Mouse (Mus musculus): ENCODE measurements at regions not wholly inside any gene's neighbourhood (a gene's known extent, or its start where the extent isn't known, plus 50 kb on each side); places are given as distances from the start of the nearest gene placed in this dataset.

DNA sequence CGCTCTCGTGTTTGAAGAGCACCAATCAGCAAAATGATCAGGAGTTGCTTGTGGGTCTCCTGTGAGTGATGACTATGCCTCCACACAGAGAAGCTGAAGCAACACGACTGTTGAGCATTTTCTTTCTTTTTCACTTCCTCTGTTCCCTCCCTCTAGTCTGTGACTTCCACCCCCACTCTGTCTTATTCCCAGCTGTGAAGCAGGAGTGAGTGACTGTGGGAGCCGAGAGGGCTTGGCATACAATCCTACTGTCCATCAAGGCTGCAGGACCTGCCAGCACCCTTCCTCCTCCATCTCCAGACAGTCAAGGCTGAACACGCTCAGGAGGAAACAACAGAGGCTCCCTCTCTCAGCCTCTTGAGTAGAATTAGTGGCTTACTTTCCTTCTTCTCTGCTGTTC is 401.3 kb downstream of the Plcl1 start:
- ATAC-seq (replicated peaks; ENCODE audit: poor library complexity), result peak; percentile 65

GRCm38 (mm10) chr1:55808724-55809519 is 403.2 kb downstream of the Plcl1 start:
- peak; percentile 79 for ATAC-seq (replicated peaks; ENCODE audit: poor library complexity)

DNA sequence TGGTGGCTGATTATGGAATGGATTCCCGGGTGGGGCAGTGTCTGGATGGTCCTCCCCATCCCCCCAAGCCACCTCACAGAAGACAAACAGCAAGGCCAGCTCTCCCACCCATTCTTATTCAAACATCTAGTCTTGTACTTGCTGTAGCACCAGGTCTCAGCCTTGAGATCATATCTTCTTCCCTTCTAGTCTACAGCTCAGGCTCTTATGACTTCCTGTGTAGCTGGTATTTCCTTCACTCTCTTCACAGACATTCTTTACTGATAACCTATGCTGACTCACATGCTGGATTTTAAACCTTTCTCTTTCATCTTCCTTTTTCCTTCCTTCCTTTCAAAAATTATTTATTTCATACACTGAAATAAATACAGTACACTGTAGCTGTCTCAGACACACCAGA is 406.8 kb downstream of the Plcl1 start:
- no peak for ATAC-seq (replicated peaks; ENCODE audit: poor library complexity)

DNA sequence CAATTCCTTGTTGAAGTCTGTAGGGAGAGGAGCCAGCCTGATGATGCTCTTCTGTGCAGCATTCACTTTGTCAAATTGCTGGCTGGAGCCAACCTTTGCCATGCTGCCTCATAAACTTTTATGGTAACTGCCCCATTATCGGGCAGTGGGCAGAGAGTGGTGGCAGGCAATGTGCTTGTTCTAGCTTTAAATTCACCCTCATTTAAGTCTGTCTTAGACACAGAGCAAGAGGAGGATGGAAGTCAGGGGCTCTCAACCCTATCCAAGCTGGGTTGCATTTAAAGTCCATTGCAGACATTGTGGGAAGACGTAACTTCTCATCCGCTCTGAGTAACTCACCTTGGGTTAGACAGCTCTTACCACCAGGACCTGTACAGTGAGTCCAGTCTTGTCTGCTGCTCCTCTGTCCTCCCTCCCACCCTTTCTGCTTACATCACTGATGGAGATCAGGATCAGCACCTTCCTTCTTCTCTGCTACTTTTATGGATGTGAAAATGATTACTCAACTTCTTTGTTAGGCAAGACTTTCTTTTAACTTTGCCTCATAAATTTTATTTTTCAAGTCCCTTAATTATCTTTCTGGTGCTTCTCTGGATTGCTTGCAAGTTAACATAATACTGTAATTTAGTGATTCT is 415.3 kb downstream of the Plcl1 start:
- ATAC-seq (replicated peaks; ENCODE audit: poor library complexity), result peak; percentile 89

- peak; percentile 54 for ATAC-seq (replicated peaks; ENCODE audit: poor library complexity)
These were observed 416.9 kb downstream of the Plcl1 start for GRCm38 (mm10) chr1:55822599-55822998.

- 0 out of 2 replicates have a peak, but pooled peaks have one; percentile 50 for ATAC-seq (replicated peaks; ENCODE audit: poor library complexity)
These were observed 421.5 kb downstream of the Plcl1 start for GRCm38 (mm10) chr1:55827191-55827590.

- ATAC-seq (replicated peaks; ENCODE audit: poor library complexity), result 0 out of 2 replicates have a peak, but pooled peaks have one; percentile 34
These were observed 429.6 kb downstream of the Plcl1 start for GRCm38 (mm10) chr1:55835281-55835680.

DNA sequence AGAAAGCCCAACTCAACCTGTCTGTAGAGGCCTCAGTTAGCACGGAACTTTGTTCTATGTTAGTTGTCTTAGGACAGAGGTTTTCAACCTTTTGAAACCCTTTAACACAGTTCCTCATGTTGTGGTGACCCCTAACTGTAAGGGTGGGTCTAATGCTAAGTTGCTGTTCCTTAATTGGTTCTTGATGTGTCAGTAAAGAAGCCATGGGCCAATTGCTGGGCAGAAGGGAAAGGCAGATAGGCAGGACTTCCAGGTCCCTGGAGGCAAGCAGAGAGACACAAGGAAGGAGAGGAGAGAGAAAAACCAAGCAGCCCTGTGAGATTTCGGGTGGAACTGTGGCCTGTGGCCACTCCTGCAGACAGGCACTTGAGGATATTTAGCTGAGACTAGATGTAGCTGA is 431.0 kb downstream of the Plcl1 start:
- ATAC-seq (replicated peaks; ENCODE audit: poor library complexity), result peak; percentile 69

- peak; percentile 67 for ATAC-seq (replicated peaks; ENCODE audit: poor library complexity)
These were observed 431.6 kb downstream of the Plcl1 start for GRCm38 (mm10) chr1:55837366-55837765.

DNA sequence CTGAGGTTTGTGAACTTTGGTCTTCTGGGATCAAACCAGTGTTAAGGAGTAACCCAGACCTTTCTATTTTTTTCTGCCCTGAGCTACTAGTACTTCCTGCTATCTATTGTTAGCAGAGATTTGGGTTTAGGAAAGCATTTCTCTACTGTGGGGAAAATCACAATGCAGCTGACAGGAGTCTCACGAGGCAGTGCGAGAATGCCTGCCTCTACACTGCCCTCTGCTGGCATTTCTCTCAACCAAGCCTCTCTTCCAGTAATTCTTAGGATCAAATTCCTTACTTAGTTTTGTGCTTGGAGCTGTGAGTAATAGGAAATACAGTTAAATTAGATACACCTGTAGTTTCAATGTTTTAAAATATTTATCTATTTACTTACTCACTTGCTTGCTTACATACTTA is 432.4 kb downstream of the Plcl1 start:
- peak; percentile 72 for ATAC-seq (replicated peaks; ENCODE audit: poor library complexity)

GRCm38 (mm10) chr1:55848806-55849205 is 443.1 kb downstream of the Plcl1 start:
- ATAC-seq (replicated peaks; ENCODE audit: poor library complexity), result no peak

DNA sequence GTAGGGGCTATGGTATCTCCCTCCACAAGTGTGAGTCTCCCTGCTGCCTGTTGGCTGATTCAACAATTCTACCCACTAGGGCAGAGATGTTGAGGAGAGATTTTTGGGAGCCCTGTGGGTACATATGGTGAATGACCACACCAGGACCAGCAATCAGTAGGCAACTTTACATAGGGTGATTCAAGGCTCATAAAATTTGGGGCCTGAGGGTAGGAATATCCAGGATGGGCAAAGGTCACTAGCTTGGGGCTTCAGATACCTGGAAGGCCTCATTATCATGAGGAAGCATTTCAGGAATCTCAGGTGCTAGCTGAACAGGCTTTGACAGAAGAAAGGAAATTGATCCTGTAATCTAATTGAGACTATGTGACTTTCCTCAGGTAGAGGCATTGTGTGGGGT is 446.6 kb downstream of the Plcl1 start:
- no peak for ATAC-seq (replicated peaks; ENCODE audit: poor library complexity)

GRCm38 (mm10) chr1:55859113-55859512 is 453.4 kb downstream of the Plcl1 start:
- no peak for ATAC-seq (replicated peaks; ENCODE audit: poor library complexity)

DNA sequence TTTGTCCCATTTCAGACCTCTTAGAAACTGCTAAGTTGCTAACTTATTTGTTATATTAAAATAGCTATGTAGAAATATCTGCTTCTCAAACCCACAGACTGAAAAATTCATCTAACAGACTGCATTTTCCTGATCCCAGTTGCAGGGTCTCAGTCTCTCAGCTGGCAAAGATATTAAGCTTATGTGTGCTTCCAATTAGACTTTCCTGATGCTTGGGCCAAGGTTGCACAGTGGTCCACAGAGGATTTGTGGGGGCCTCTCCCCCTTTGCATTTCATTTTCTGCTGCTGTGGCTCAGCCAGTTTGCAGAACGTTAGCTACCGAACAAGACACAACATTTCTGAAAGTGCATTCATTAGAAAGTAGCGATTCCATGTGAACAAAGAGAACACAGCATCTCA is 457.4 kb downstream of the Plcl1 start:
- no peak for ATAC-seq (replicated peaks; ENCODE audit: poor library complexity)

DNA sequence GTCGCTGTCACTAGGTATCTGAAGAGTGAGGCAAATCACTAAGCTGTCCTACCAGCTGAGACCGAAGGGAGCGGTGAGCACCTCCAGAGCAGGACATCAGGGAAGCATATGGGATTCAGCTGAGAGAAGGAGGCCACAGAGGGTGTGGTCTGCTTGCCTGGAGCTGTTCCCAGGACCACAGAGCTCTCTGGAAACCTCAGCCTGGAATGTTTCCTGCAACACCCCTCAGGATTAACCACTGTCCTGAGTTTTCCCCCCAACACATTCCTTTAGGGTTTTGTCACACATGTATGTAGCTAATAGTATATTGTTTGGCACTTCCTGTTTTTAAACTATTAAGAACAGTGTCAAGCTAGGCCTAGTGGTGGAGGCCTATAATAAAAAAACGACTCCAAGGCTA is 459.6 kb downstream of the Plcl1 start:
- ATAC-seq (replicated peaks; ENCODE audit: poor library complexity), result no peak

DNA sequence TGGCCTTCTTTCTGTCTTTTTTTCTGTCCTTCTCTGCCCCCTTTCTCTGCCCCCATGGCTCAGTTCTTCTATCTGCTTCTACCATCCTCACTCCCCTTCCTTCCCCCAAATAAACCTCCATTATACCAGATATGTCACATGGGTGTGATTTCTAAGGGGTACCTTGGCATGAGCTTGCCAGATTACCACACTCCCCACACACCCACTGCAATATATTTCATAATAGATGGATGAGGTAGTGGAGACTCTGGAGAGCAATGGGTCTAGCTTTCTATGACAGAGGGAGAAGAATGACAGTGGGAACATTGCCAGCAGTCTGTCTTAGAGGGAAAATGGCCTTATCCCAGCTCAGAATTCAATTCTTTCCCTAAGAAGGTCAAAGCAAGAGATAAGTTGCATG is 461.0 kb downstream of the Plcl1 start:
- no peak for ATAC-seq (replicated peaks; ENCODE audit: poor library complexity)

DNA sequence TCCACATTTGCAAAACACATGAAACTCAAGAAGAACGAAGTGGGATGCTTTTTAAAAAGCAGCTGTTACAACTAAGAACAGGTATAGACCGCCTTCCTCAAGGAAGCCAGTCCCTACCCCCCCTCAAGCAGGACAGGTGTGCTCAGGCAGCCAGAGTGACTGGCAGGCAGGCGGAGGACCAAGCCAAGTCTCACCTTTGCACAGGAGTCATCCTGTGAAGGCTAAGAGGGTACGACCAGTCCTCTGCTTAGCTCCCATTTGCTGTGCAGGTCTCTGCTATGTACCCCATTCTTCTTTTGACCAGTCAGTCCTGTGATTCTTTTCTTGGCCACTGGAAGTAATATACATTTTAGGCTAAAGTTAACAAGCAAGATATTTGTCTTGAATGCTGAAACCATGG is 467.9 kb downstream of the Plcl1 start:
- ATAC-seq (replicated peaks; ENCODE audit: poor library complexity), result no peak

DNA sequence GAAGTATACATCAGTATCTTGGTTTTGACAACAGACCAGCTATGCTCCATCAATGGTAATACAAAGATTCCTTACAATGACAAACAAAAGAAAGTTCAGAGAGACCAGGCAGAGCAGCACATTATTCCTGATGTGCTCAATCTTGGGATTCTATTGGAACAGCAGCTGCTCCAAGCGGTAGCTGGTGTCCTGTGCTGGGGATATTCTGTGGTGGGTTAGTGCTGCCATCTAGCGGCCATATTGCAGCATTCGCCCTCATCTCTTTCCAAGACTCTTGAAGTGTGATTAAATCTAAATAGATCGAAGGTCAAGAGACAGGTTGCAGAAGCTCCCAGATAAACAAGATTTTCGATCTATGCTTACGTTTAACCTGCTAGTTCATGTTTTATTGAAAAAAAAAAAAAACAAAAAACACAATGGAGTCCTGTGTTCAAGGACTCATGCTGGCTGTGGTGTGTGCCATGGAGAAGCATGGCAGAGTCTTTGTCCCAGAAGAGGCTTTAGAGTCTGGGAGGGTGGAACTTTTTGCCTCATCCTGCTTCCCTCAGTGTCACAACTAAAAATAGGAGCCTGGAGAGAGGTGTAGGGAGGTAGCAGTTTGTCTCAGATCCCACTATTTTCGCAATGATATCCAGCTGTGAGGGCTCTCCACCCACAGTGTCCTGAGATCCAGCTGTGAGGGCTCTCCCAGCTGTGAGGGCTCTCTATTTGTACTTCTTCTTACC is 468.6 kb downstream of the Plcl1 start:
- ATAC-seq (replicated peaks; ENCODE audit: poor library complexity), result peak; percentile 95

DNA sequence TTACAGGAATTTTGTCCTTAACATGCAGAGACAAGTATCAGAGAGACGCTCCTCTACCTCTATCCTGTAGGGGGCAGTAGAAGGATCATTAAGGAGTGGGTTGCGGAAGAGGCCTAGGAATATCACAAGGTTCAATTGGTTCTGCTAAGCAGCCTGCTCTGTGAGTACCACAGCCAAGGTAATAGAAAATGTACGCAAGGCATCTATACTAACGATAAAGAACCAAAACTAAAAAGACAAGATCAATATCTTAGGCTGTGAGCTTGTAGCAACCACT is 469.1 kb downstream of the Plcl1 start:
- peak; percentile 86 for ATAC-seq (replicated peaks; ENCODE audit: poor library complexity)

GRCm38 (mm10) chr1:55884576-55884975 is 478.9 kb downstream of the Plcl1 start:
- no peak for ATAC-seq (replicated peaks; ENCODE audit: poor library complexity)

DNA sequence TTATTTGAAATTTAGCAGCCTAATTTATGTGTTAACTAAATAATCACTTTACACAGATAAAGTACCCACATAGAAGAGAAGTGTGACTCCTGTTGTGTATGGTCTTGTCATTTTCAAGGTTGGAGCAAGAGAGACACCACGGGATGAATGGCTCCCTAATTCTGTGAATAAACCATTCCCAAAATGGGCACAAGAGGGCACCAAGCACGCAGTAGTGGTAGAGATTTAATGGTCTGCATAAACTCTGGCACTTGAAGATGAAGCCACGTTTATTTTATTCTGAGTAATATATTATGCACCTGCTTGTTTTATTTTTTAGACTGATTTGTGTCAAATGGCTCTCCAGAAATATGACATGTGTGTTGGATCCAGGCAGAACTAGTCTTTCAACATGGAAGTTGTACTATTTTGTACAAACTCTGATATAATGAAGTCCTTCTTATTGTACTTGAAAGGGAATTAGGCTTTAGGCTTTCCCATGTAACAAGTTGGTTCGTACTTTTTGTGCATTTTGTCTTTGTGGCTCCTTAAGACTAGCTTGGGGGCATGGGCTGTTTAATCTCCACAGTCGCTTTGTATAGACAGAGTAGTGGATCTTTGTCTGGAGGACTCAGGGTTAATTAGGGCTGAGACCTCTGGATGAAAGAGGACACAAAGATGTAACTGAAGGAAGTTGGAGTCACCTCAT is 480.8 kb downstream of the Plcl1 start:
- peak; percentile 78 for ATAC-seq (replicated peaks; ENCODE audit: poor library complexity)

- no peak for ATAC-seq (replicated peaks; ENCODE audit: poor library complexity)
These were observed 481.7 kb downstream of the Plcl1 start for GRCm38 (mm10) chr1:55887386-55887785.
